Mouse (Mus musculus) megakaryocyte, embryonic 14.5 days (primary cell): Measurements from ENCODE around the gene Fkbp1b.

Source experiments
- FLI1 ChIP-seq: IDR thresholded peaks from 2 replicates; pipeline ENCODE4 v1.6.1; 2012; ENCODE audit warnings: low read length, inconsistent platforms, mixed read lengths
- GATA1 ChIP-seq: IDR thresholded peaks from 3 replicates; pipeline ENCODE4 v1.6.1; 2012; ENCODE audit warnings: mixed read lengths, low read length, inconsistent platforms, borderline replicate concordance

DNA sequence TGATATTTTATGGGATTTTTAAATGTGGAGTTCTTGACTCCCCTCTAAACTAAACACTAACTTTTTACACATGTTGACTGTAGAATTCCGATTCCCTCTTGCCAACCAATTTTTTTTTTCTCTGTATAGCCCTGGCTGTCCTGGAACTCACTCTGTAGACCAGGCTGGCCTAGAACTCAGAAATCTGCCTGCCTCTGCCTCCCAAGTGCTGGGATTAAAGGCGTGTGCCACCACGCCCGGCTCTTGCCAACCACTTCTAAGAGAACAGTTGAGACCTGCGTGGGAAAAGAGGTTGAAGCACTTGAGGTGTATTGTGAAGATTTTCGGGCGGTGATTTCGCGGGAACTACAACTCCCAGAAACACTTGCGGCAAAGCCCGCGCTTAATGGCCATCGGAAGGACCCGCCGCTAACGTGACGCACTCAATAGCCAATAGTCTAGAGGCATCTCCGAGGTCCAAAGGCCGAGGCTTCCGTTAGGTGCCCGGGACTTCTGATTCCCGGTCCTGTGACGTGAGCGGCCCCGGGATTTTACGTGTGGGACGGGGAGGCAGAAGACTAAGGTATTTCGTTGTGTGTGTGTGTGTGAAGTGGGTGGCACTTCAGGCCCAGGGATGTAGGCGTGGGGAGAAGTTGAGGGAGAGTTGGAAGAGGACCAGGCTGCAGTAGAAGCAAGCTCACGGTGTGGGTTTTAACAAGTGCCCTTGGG is 1.7 kb upstream of the Fkbp1b start, which contains the start of gene Wdcp:
- TF ChIP-seq GATA1 (no peak), FLI1 (no peak)
